Mouse (Mus musculus): ENCODE measurements around the gene Vmn1r228. TPM values are rescaled to one million over a fixed set of nuclear protein-coding genes. Genes with fewer than 3 reads are reported as not detected.

Gene Vmn1r228
- polyA plus RNA-seq (2015; fragmentation: Nextera tagmentation; extraction: Ambion mirVana): not detected in 2 replicates

DNA sequence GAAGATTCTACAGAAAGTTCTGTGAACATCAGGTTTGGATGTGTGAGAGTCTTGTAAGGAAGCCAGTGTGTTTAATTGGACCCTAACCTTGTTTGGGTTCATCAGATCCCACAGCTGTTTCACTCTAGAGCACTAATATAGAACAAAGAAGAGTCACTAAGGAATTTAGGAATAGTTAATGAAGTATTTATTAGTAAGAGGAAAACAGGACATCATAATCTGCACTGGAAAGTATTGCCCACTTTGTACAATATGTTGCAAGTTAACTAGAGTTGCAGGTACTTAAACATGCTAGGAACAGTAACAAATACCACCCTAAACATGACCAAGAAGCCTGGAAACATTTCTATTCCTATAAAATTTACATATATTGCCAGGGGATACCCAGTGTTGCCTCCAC, at the start of gene Vmn1r228:
Vmn1r228 (minus strand) TSS at position 101 of the 400 bp plus-strand sequence.
- H3K9me3 ChIP-seq (ENCODE audit: control insufficient read depth, low read length): peaks cover 3% of the 10 kb centered on the region; the same call in 1 of the 2 replicates
- no peaks in the 10 kb centered on the region for H3K36me3 ChIP-seq (ENCODE audit: control insufficient read depth, insufficient read depth)
- H3K27ac ChIP-seq (ENCODE audit: low read length): no peak within 1 kb of the TSS
- H3K4me3 ChIP-seq (replicated peaks; ENCODE audit: low read length): no peak within 1 kb of the TSS
- no peaks in the 10 kb centered on the region for H3K4me1 ChIP-seq (replicated peaks; ENCODE audit: control insufficient read depth, insufficient read depth, low read length)
- H3K27me3 ChIP-seq (replicated peaks; ENCODE audit: control insufficient read depth, insufficient read depth, low read length): no peaks in the 10 kb centered on the region
- H3K4me2 ChIP-seq (ENCODE audit: low read length): no peak within 1 kb of the TSS
- no peak within 1 kb of the TSS for H3K9ac ChIP-seq (replicated peaks; ENCODE audit: low read depth, low read length)
- ATAC-seq: no peak

DNA sequence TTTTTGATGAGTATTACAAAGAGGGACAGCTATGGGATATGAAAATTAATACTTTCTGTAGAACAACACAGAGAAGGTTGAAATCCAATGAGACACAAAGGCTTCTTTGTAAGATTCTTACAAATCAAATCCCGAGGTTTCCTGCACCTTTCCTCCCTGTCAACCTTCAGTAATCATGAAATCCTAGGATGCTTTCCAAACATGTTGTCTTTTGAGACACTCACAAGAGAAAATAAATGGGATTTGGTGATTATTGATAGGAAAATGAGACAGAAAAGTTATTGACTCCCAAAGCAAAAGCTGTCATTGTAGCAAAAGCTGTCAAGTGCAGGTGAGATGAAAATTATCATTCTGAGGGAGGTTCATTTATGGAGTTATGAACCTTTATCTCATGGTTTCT, 25.3 kb upstream of the Vmn1r228 start, which contains the start of gene Vmn1r229:
Vmn1r229 (plus strand) TSS at position 301 of the 400 bp plus-strand sequence.
- Histone ChIP-seq H3K36me3 (ENCODE audit: control insufficient read depth, insufficient read depth) (no peaks in the 10 kb centered on the region), H3K4me3 (replicated peaks; ENCODE audit: low read length) (no peak within 1 kb of the TSS), H3K4me2 (ENCODE audit: low read length) (no peak within 1 kb of the TSS), H3K27ac (ENCODE audit: low read length) (no peak within 1 kb of the TSS), H3K4me1 (replicated peaks; ENCODE audit: control insufficient read depth, insufficient read depth, low read length) (no peaks in the 10 kb centered on the region), H3K9ac (replicated peaks; ENCODE audit: low read depth, low read length) (no peak within 1 kb of the TSS), H3K9me3 (ENCODE audit: control insufficient read depth, low read length) (no peaks in the 10 kb centered on the region), H3K27me3 (replicated peaks; ENCODE audit: control insufficient read depth, insufficient read depth, low read length) (no peaks in the 10 kb centered on the region)
- WGBS: 67% methylated on average over 1 of the region's 1 CpGs
- no peak for ATAC-seq

DNA sequence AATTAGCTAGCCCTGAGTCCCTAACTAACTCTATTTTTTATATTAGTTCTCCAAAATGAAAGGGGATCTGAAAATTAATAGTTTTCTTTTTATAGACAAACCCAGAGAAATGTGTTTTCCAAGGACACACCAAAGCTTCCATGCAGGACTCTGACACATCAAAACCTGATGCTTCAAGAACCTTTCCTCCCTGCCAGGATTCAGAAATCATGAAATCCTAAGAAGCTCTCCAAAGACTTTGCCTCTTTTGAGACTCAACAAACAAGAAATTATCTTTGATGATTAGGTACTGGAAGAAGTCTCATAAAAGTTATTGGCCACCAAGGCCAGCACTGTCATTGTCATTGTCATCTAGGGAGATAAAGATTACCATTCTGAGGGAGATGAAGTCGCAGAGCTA, 56.4 kb downstream of the Vmn1r228 start, which contains the start of gene Vmn1r227:
Vmn1r227 (plus strand) TSS at position 301 of the 400 bp plus-strand sequence.
- ATAC-seq: no peak
- Histone ChIP-seq H3K4me1 (replicated peaks; ENCODE audit: control insufficient read depth, insufficient read depth, low read length) (no peaks in the 10 kb centered on the region), H3K4me2 (ENCODE audit: low read length) (no peak within 1 kb of the TSS), H3K27me3 (replicated peaks; ENCODE audit: control insufficient read depth, insufficient read depth, low read length) (no peaks in the 10 kb centered on the region), H3K9ac (replicated peaks; ENCODE audit: low read depth, low read length) (no peak within 1 kb of the TSS), H3K9me3 (ENCODE audit: control insufficient read depth, low read length) (peaks cover 5% of the 10 kb centered on the region; the same call in 1 of the 2 replicates), H3K27ac (ENCODE audit: low read length) (no peak within 1 kb of the TSS), H3K4me3 (replicated peaks; ENCODE audit: low read length) (no peak within 1 kb of the TSS), H3K36me3 (ENCODE audit: control insufficient read depth, insufficient read depth) (no peaks in the 10 kb centered on the region)
- WGBS: 33% methylated on average over 1 of the region's 1 CpGs

Other genes starting within 250 kb of the Vmn1r228 start
- not detected in 2 replicates for gene Vmn2r109, start 221.4 kb downstream of the Vmn1r228 start, polyA plus RNA-seq (2015; fragmentation: Nextera tagmentation; extraction: Ambion mirVana)
- 0.04 TPM in 2 replicates for gene Vmn2r110, start 189.7 kb downstream of the Vmn1r228 start, polyA plus RNA-seq (2015; fragmentation: Nextera tagmentation; extraction: Ambion mirVana)
- not detected in 2 replicates for gene Fpr-rs3, start 161.3 kb downstream of the Vmn1r228 start, polyA plus RNA-seq (2015; fragmentation: Nextera tagmentation; extraction: Ambion mirVana)
- not detected in 2 replicates for gene Vmn1r226, start 103.3 kb downstream of the Vmn1r228 start, polyA plus RNA-seq (2015; fragmentation: Nextera tagmentation; extraction: Ambion mirVana)
- not detected in 2 replicates for gene Vmn1r227, start 56.3 kb downstream of the Vmn1r228 start, polyA plus RNA-seq (2015; fragmentation: Nextera tagmentation; extraction: Ambion mirVana)
- gene Vmn1r229, start 25.4 kb upstream of the Vmn1r228 start, polyA plus RNA-seq (2015; fragmentation: Nextera tagmentation; extraction: Ambion mirVana): 0.03 TPM in 1 of 2 replicates, not detected in the other
- not detected in 2 replicates for gene Vmn1r230, start 54.3 kb upstream of the Vmn1r228 start, polyA plus RNA-seq (2015; fragmentation: Nextera tagmentation; extraction: Ambion mirVana)
- gene Vmn1r231, start 118.9 kb upstream of the Vmn1r228 start, polyA plus RNA-seq (2015; fragmentation: Nextera tagmentation; extraction: Ambion mirVana): not detected in 2 replicates
- gene Vmn1r232, start 133.6 kb upstream of the Vmn1r228 start, polyA plus RNA-seq (2015; fragmentation: Nextera tagmentation; extraction: Ambion mirVana): not detected in 2 replicates
- 651 and 692 TPM in 2 replicates for gene Ppp2r1a, start 159.2 kb upstream of the Vmn1r228 start, polyA plus RNA-seq (2015; fragmentation: Nextera tagmentation; extraction: Ambion mirVana)
- not detected in 2 replicates for gene Vmn1r233, start 210.3 kb upstream of the Vmn1r228 start, polyA plus RNA-seq (2015; fragmentation: Nextera tagmentation; extraction: Ambion mirVana)
- gene Zfp160, start 222.7 kb upstream of the Vmn1r228 start, polyA plus RNA-seq (2015; fragmentation: Nextera tagmentation; extraction: Ambion mirVana): 20.8 and 21.5 TPM in 2 replicates

All from forebrain, embryonic 16.5 days (tissue).